Mouse (Mus musculus): ENCODE data around the gene Kat7.

DNA sequence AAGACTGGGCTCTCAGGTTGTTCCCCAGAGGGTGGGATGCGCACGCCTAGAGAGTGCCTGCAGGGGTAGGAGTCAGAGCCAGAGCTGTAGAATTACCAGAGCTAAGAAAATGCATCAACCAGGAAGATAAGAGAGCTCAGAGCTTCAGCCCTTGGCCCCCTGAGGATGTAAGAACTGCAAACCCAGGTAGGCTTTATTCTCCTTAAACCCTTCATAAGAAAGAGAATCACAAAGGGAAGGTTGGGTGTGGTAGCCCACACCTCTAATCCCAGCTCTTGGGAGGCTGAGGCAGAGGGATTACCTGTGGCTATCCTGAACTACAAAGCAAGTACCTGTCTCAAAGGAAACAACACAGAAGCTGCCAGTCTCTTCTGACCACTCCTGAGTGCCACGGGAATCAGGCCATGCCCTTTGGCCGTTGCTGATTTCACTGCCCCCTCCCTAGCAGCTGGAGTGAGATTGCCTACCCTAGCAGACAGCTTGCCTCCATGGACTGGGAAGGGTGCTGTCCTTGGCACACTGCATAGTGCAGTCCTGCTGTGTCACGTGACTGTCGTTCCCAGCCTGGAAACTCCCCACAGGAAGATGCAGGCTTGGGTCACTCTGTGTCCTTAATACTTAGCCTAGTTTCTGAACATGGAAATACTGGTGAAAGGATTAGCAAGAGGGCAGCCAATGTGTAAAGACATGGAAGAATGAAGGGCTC, 43.4 kb downstream of the Kat7 start:
- TF ChIP-seq CTCF (IDR thresholded peaks at IDR 0.05; ENCODE audit: control insufficient read depth, insufficient read depth, insufficient replicate concordance, low read depth, low read length) (no peak), POLR2A (IDR thresholded peaks at IDR 0.05; ENCODE audit: control insufficient read depth, low read depth, low read length) (no peak)
